Mouse (Mus musculus) cerebellum, adult 2 months (tissue): ENCODE results near the gene Cacna2d3.

Experiments
- CTCF ChIP-seq: fragments of 200-500 bp; IDR thresholded peaks from 2 replicates; pipeline ENCODE4 v1.5.1; 2011; ENCODE audit warnings: low read depth, mild to moderate bottlenecking, control low read depth, low read length, moderate library complexity, borderline replicate concordance; ENCODE audit not compliant: insufficient read depth
- POLR2A ChIP-seq: fragments of 200-500 bp; IDR thresholded peaks from 2 replicates; pipeline ENCODE4 v1.6.1; 2011; ENCODE audit warnings: low read length, control low read depth, borderline replicate concordance; ENCODE audit not compliant: insufficient read depth

DNA sequence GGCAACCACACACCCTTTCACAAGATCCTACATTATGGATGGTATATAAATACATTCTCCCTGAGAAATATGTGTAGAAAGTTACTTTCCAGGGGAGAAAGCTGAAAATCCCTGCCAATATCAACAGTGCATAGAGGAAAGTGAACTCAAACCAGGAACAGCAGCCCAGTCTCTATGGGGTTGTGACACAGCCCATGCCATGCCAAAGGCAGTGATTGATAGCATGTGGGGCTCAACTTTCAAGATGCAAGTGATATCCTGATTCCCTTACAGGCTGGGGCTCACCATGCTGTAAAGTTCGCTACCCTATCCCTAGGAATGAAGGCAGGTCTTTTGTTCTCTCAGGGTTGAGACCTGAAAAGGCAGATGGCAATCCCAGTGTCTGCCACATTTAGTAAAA lies 229.9 kb downstream of the Cacna2d3 start:
- TF ChIP-seq CTCF (no peak), POLR2A (no peak)
